Mouse (Mus musculus): ENCODE data around the gene Gm10273.

- TF ChIP-seq CTCF (IDR thresholded peaks at IDR 0.05; ENCODE audit: control insufficient read depth, insufficient read depth, insufficient read length): no peak
- no peak for TF ChIP-seq USF1 (IDR thresholded peaks at IDR 0.05; ENCODE audit: low read depth)
- no peak for TF ChIP-seq CEBPB (IDR thresholded peaks at IDR 0.05; ENCODE audit: low read depth)
- no peak for TF ChIP-seq MYOD1 (IDR thresholded peaks at IDR 0.05; ENCODE audit: control insufficient read depth, insufficient read length, low read depth)
These were observed 30.9 kb downstream of the Gm10273 start for GRCm38 (mm10) chr10:59426371-59426770.

Data from C2C12 (cell line).